Mouse (Mus musculus): ENCODE measurements around the gene Ints6.
"Not testable (repeated sequence)": the region's sequence is repeated elsewhere in the genome, so short reads cannot be mapped to it uniquely, and the experiment has no call there.

Ints6 gene

DNA sequence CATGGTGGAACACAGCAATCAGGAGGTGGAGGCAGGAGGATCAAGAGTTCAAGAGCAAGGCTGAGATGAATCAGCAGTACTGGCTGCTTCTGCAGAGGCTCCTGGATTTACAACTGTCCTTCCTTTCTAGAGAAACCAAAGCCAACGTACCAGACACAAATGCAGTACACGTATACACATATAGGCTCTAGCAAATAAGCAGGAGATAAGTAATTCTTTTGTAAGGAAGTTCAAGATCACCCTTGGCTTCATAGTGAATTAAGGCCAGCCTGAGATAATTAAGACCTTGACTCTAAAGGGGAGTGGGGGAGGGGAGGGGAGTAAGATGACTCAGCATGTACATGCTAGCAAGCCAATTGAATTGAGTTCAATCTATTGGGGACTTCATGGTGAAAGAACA, 9.5 kb downstream of the Ints6 start:
- DNase-seq, result no peak

DNA sequence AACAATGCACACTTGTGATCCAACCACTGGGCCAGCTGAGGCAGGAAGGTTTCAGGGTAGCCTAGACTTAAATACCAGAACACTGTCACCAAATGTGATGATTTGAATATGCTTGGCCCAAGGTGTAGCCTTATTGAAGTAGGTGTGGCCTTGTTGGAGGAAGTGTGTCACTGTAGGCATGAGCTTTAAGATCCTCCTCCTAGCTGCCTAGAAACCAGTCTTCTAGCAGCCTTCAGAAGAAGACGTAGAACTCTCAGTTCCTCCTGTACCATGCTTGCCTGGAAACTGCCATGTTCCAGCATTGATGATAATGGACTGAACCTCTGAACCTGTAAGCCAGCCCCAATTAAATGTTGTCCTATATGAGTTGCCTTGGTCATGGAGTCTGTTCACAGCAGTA, 25.3 kb downstream of the Ints6 start:
- DNase-seq, result no peak

- no peak for DNase-seq
Measured at GRCm38 (mm10) chr14:62733666-62734065, 27.3 kb downstream of the Ints6 start.

DNA sequence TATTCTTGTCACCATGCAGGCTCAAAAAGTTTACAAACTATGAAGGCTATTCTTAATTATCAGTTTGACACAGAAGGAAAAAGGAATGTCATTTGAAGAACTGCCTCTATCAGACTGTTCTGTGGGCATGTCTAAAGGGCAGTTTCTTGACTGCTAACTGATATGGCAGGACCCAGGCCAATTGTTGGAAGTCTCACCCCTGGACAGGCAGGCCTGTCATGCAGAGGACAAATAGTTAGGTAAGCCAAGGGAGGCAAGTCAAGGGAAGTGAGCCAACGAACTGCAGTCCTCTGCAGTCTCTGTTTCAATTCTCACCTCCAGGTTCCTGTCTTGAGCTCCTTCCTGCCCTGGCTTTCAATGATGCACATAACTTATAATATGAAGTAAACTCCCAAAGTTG, 29.1 kb downstream of the Ints6 start:
- DNase-seq, result no peak

DNA sequence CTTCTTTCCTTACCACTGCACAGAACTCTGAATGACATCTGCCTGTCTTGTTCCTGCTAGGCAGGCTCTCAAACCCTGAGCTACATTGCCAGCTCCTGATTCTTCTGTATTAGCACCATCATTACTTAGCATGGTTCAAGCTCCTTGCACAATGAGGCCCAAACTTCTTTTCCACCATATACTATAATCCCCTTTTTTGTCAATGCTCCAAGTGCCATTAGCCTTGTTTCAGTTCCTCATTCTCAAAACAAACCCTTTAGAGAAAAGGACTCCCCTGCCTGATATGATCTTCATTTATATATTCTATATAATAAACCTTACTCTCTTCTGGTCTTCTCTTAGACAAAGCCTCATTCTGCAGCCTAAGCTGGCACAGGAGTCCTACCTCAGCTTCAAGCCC, 36.4 kb downstream of the Ints6 start:
- DNase-seq, result no peak

- no peak for DNase-seq
Measured at GRCm38 (mm10) chr14:62721625-62722024, 39.3 kb downstream of the Ints6 start.

- no peak for DNase-seq
Measured at GRCm38 (mm10) chr14:62718161-62718560, 42.8 kb downstream of the Ints6 start.

GRCm38 (mm10) chr14:62673646-62674045, 87.3 kb downstream of the Ints6 start:
- no peak for DNase-seq

DNA sequence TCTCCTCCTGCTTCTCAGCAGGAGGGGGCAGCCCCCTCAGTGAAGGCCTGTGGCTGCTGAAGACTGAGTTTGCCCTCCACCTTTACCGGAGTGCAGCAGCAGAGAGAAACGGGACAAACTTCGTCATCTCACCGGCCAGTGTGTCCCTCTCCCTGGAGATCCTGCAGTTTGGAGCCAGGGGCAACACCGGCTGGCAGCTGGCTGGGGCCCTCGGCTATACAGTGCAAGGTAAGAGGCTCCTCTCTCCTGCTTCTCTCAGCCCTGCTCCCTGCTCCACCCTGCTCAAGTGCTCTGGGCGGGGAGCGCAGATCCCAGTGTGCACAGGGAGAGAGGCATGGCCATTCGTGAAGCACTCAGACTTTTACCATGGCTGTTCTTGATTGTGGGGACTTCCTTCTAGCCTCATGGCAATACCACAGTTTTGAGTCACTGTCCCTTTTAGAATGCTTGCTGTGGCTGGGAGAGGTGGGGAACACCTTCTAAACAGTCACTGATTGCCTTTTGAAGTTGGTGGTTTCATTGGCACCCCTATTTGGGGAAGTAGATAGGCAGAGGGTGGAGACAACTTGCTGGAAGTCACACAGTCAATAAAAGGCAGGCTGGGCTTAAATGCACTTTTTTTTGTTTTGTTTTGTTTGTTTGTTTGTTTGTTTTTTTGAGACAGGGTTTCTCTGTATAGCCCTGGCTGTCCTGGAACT, 95.8 kb downstream of the Ints6 start:
- DNase-seq, result no peak

DNA sequence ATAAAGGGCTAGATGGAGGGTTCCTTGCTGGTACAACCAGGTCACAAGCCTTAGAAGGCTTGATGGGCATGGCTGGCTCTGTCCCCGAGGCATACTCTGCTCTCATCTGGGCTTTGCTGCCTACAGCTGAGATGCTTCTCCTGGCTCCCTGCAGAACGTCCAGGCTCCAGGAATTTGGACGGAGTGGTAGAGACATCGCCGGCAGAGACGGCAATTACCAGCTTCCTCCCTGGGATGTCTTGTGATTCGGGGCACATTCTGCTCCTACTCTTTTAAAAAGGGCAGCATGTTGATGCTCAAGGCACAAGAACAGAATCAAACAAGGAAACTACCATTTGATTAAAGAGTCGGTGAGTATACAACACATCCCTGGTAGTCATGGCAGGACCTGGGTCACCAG, 97.6 kb downstream of the Ints6 start, which contains the start of gene Serpine3:
TSS of gene Serpine3 (plus strand) at position 301 of the 400 bp plus-strand sequence.
- no peak for DNase-seq

- no peak for DNase-seq
Measured at GRCm38 (mm10) chr14:62662381-62662780, 98.6 kb downstream of the Ints6 start.

- no peak for DNase-seq
Measured at GRCm38 (mm10) chr14:62657469-62657868, 103.5 kb downstream of the Ints6 start.

GRCm38 (mm10) chr14:62655996-62656395, 105.0 kb downstream of the Ints6 start:
- no peak for DNase-seq

DNA sequence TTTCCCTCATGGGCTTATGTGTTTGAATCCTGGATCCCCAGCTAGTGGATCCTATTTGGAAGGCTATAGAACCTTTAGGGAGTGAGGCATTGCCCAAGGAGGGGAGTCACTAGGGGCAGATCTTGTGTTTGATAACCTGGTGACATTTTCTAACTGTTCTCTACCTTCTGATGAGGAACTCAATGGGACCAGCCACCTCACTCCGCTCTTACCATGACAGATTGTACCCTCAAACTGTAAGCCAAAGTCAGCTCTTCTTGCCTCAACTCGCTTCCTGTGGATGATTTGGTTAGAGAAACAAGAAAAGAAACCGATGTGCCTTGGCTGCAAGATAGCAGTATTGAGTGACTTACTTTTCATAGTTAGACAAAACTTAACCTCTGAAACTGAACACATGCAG, 109.2 kb downstream of the Ints6 start:
- DNase-seq, result no peak

- no peak for DNase-seq
Measured at GRCm38 (mm10) chr14:62650376-62650775, 110.6 kb downstream of the Ints6 start.

GRCm38 (mm10) chr14:62648405-62648804, 112.6 kb downstream of the Ints6 start:
- no peak for DNase-seq

- not testable (repeated sequence) for DNase-seq
Measured at GRCm38 (mm10) chr14:62642368-62642767, 118.6 kb downstream of the Ints6 start.

GRCm38 (mm10) chr14:62640396-62640795, 120.6 kb downstream of the Ints6 start:
- no peak for DNase-seq

DNA sequence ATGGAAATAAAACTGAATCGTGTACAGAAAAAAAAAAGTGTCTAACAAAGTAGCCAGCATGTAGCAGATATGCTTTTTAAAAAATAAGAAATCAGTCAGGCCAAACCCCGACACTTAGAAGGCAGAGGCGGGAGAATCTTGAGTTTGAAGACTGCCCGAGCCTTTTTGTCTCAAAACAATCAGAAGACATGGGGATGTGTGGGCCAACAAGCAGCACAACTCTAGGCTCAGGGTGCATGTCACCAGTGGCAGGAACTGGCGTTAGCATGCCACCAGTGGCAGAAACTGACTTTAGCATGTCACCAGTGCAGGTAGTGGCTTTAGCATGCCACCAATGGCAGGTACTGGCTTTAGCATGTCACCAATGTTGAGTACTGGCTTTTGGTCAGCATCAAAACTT, 121.4 kb downstream of the Ints6 start:
- no peak for DNase-seq

- DNase-seq, result no peak
Measured at GRCm38 (mm10) chr14:62639111-62639510, 121.9 kb downstream of the Ints6 start.

DNA sequence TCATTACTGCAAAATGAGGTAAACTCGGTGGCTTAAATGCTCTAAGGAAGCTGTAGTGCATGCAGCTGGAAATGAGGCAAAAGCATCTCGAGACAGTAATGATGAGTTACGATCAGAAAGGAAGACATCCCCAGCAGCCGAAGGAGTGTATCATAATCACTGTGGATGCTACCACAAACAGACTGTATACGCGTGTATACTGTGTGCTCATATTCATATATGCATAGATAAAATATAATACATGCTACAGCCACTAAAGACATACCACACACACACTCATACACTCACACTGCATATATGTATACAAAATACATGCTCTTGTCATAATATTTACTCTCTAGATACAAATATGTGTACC, 122.6 kb downstream of the Ints6 start:
- DNase-seq, result no peak

- DNase-seq, result no peak
Measured at GRCm38 (mm10) chr14:62637436-62638344, 123.3 kb downstream of the Ints6 start.

DNA sequence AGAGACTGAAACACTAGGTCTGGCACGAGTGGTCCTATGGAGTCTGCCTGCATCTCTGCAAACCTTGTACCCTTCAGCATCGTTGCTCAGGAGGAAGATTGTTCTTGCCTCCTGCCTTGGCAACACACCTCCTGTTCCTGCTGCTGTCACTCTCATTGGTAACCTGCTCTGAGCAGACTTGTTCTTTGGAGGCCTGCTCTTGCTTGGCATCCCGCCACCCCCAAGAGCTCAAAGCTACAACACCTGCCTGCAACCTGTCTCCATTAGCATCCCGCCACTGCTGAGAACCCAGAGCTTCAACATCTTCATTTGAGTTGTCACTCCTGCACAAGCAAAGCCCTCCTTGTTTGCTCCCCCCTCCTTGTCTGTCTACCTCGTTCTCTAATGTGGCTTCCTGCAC, 133.0 kb downstream of the Ints6 start:
- DNase-seq, result peak; percentile 70
